19 mouse cellular contexts compared by ENCODE assay signal in the genomic region with DNA sequence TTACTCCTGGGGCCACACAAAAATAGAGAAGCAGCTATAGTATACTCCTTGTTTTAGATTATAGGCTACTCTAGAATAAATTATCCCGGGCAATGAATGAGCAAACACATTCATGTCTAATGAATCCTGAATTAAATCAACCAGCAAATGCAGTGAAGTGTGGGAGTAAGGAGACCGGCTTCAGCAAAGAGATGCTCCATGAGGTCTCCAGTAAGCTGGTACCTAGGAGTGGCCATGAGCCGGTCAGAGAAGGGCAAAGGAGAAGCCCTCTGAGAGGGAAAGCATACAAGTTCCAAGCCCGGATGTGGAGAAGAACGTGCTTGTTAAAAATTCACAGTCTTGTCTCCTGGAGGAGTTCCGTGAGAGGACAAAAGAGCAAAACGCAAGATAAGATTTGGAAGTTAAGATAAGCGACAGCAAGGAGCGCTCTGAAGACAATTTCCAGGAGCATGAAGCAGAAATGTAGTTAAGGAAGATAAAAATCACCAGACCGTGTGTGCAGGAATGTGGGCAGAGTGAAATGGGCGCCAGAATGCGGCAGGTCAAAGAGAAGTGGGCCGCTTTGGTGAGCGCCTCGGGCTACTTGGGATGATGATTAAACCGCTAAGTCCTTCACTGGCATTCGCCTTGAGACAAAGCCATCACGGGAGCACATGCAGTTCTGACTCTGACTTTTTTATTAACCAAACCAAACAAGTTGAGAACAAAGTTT.
DNase-seq lines count a peak whose midpoint lies in the region; ATAC-seq and TF ChIP-seq lines count a peak whose summit lies in the region.
"Had no signal": no experiment of that assay in that cellular context is flagged by ENCODE, and none has a peak within 500 bp of the region (broad histone marks: within the 10 kb centered on the region; RNA-seq: fewer than 3 reads in every experiment).

No protein-coding gene starts in this region.

- no peak overlapping the region for H3K27ac ChIP-seq in intestine, embryonic 15.5 days
- H3K27ac ChIP-seq in intestine, postnatal 0 days (ENCODE audit: low read depth, low read length) = no peak overlapping the region
- H3K27ac ChIP-seq: forebrain, embryonic 10.5 days; hindbrain, embryonic 14.5 days; limb, embryonic 15.5 days; neural tube, embryonic 15.5 days had no signal

- ATAC-seq in intestine, embryonic 15.5 days = 0 out of 2 replicates have a peak, but pooled peaks have one; percentile 31
- ATAC-seq in intestine, postnatal 0 days = no peak

- no peak overlapping the region for H3K9ac ChIP-seq in intestine, embryonic 15.5 days
- H3K9ac ChIP-seq in intestine, postnatal 0 days (ENCODE audit: low read depth, low read length) = no peak overlapping the region
- H3K9ac ChIP-seq: hindbrain, embryonic 14.5 days; limb, embryonic 15.5 days; neural tube, embryonic 15.5 days had no signal

- no peak overlapping the region for H3K4me3 ChIP-seq in intestine, embryonic 15.5 days (replicated peaks)
- H3K4me3 ChIP-seq in intestine, postnatal 0 days (ENCODE audit: low read depth, low read length) = no peak overlapping the region
- H3K4me3 ChIP-seq: forebrain, embryonic 10.5 days; limb, embryonic 15.5 days; myocyte; neural tube, embryonic 15.5 days had no signal

- no peaks in the 10 kb centered on the region for H3K36me3 ChIP-seq in intestine, embryonic 15.5 days
- H3K36me3 ChIP-seq in intestine, postnatal 0 days (ENCODE audit: control insufficient read depth, insufficient read depth) = no peaks in the 10 kb centered on the region
- H3K36me3 ChIP-seq: forebrain, embryonic 10.5 days; limb, embryonic 15.5 days; neural tube, embryonic 15.5 days had no signal

- no peaks in the 10 kb centered on the region for H3K9me3 ChIP-seq in intestine, embryonic 15.5 days
- no peaks in the 10 kb centered on the region for H3K9me3 ChIP-seq in intestine, postnatal 0 days (ENCODE audit: control insufficient read depth)
- H3K9me3 ChIP-seq: forebrain, embryonic 10.5 days; limb, embryonic 15.5 days; neural tube, embryonic 15.5 days had no signal

- WGBS in intestine, embryonic 15.5 days = 54% methylated on average over 18 of the region's 18 CpGs
- WGBS in intestine, postnatal 0 days = 44% methylated on average over 18 of the region's 18 CpGs

- 0 out of 2 replicates have a peak overlapping the region, but pooled peaks have one; percentile 26 for H3K4me2 ChIP-seq in intestine, embryonic 15.5 days (replicated peaks)
- no peak overlapping the region for H3K4me2 ChIP-seq in intestine, postnatal 0 days (replicated peaks; ENCODE audit: low read depth)
- H3K4me2 ChIP-seq: hindbrain, embryonic 14.5 days; limb, embryonic 15.5 days; neural tube, embryonic 15.5 days had no signal

- no peak for TF ChIP-seq CTCF in intestine, postnatal 0 days (IDR thresholded peaks at IDR 0.05; ENCODE audit: low read depth)

- DNase-seq in Muller cell, postnatal 12 days (ENCODE audit: inconsistent ontology term) = peak; percentile 34
- peak; percentile 93 to 96 for DNase-seq in kidney, adult 8-10 months
- peak; percentile 88 to 95 for DNase-seq in kidney, postnatal 25 days
- DNase-seq in ovary, postnatal 36 days (ENCODE audit: low spot score) = no peak
- DNase-seq in thymus, postnatal 25 days = no peak
- DNase-seq: adrenal gland, postnatal 25 days; cerebellum, adult 9-11 months; gastrocnemius, postnatal 36 days; heart, postnatal 14 days; midbrain, embryonic 14.5 days; thymus, adult 18-20 months had no signal

- H3K4me1 ChIP-seq in intestine, embryonic 15.5 days (replicated peaks) = peaks cover 4% of the 10 kb centered on the region; the same call in 1 of the 2 replicates
- H3K4me1 ChIP-seq in intestine, postnatal 0 days (replicated peaks; ENCODE audit: control insufficient read depth, insufficient read depth, low read length) = no peaks in the 10 kb centered on the region
- H3K4me1 ChIP-seq: forebrain, embryonic 10.5 days; limb, embryonic 15.5 days; neural tube, embryonic 15.5 days had no signal

- no peaks in the 10 kb centered on the region for H3K27me3 ChIP-seq in intestine, embryonic 15.5 days (replicated peaks)
- no peaks in the 10 kb centered on the region for H3K27me3 ChIP-seq in intestine, postnatal 0 days (replicated peaks; ENCODE audit: control insufficient read depth, insufficient read depth, low read length)
- H3K27me3 ChIP-seq: CH12.LX; limb, embryonic 15.5 days; neural tube, embryonic 15.5 days had no signal

Comparison
In these comparisons a context has a peak if more than half of its experiments do, and no peak if none do; other contexts are left out.
1. DNase-seq: peak in Muller cell, postnatal 12 days (single experiment), kidney, adult 8-10 months (2 of 2) and kidney, postnatal 25 days (2 of 2); none in ovary, postnatal 36 days (single experiment) and thymus, postnatal 25 days (single experiment).